40 mouse cellular contexts compared by ENCODE assay signal in genomic region chr5:137653366-137653765, GRCm38 (mm10). TPM values are rescaled to one million over a fixed set of nuclear protein-coding genes. Genes with fewer than 3 reads are reported as not detected.
"Had no signal": no experiment of that assay in that cellular context is flagged by ENCODE, and none has a peak within 500 bp of the region (broad histone marks: within the 10 kb centered on the region; RNA-seq: fewer than 3 reads in every experiment).

No protein-coding gene starts in this region.

- H3K4me2 ChIP-seq: heart, embryonic 11.5 days; heart, embryonic 12.5 days; heart, embryonic 13.5 days; heart, embryonic 15.5 days; hindbrain, embryonic 12.5 days; hindbrain, embryonic 13.5 days; hindbrain, embryonic 14.5 days; hindbrain, embryonic 15.5 days; intestine, embryonic 15.5 days; kidney, embryonic 15.5 days had no signal

- H3K9ac ChIP-seq: heart, embryonic 12.5 days; heart, embryonic 13.5 days; heart, embryonic 15.5 days; hindbrain, embryonic 12.5 days; hindbrain, embryonic 13.5 days; hindbrain, embryonic 14.5 days; hindbrain, embryonic 15.5 days; intestine, embryonic 15.5 days; kidney, embryonic 15.5 days had no signal

- H3K9me3 ChIP-seq: heart, embryonic 10.5 days; heart, embryonic 12.5 days; heart, embryonic 13.5 days; heart, embryonic 15.5 days; hindbrain, embryonic 10.5 days; hindbrain, embryonic 12.5 days; hindbrain, embryonic 13.5 days; hindbrain, embryonic 15.5 days; intestine, embryonic 15.5 days; kidney, embryonic 15.5 days had no signal

- ATAC-seq: hindbrain, embryonic 16.5 days; hindbrain, postnatal 0 days; inflammation-experienced regulatory T-cells, adult 6 months; intestine, embryonic 16.5 days; intestine, postnatal 0 days had no signal

- H3K4me3 ChIP-seq: heart, embryonic 10.5 days; heart, embryonic 12.5 days; heart, embryonic 13.5 days; heart, embryonic 15.5 days; hindbrain, embryonic 10.5 days; hindbrain, embryonic 12.5 days; hindbrain, embryonic 13.5 days; hindbrain, embryonic 15.5 days; intestine, embryonic 15.5 days; kidney, embryonic 15.5 days; layer of hippocampus, adult 2 months had no signal

- H3K27me3 ChIP-seq: heart, embryonic 12.5 days; heart, embryonic 13.5 days; heart, embryonic 15.5 days; hindbrain, embryonic 12.5 days; hindbrain, embryonic 13.5 days; hindbrain, embryonic 15.5 days; intestine, embryonic 15.5 days; kidney, embryonic 15.5 days had no signal

- DNase-seq: heart, postnatal 10 days; heart, postnatal 14 days; heart, postnatal 36 days; heart, postnatal 4 days; kidney, adult 11 months; kidney, adult 18-20 months; kidney, adult 2 months; kidney, adult 8-10 months; kidney, adult 9 months; kidney, postnatal 10 days; kidney, postnatal 14 days; kidney, postnatal 25 days; kidney, postnatal 36 days; kidney, postnatal 4 days; layer of hippocampus, adult 9-11 months; layer of hippocampus, postnatal 36 days had no signal

- H3K27ac ChIP-seq: heart, embryonic 10.5 days; heart, embryonic 13.5 days; heart, embryonic 15.5 days; hindbrain, embryonic 10.5 days; hindbrain, embryonic 12.5 days; hindbrain, embryonic 13.5 days; hindbrain, embryonic 14.5 days; hindbrain, embryonic 15.5 days; hindbrain, postnatal 0 days; intestine, embryonic 15.5 days; kidney, embryonic 15.5 days; kidney, postnatal 0 days; layer of hippocampus, adult 2 months had no signal

RNA-seq across cellular contexts. Expression of gene Irs3, which starts 7.9 kb away (rescaled TPM):
- total RNA-seq: heart, postnatal 4 days; hematopoietic stem cell, adult 5-6 weeks; layer of hippocampus, postnatal 14 days; layer of hippocampus, postnatal 25 days had no signal
- polyA plus RNA-seq: heart, embryonic 13.5 days; inflammation-experienced regulatory T-cells, adult 6 months; intestine, embryonic 14.5 days had no signal

RNA-seq across cellular contexts. Expression of gene Fbxo24, which starts 24.6 kb away (rescaled TPM):
- total RNA-seq: hematopoietic stem cell, adult 5-6 weeks had no signal
- polyA plus RNA-seq: heart, embryonic 11.5 days; hindbrain, embryonic 16.5 days; kidney, embryonic 14.5 days had no signal
